Mouse (Mus musculus): ENCODE results near the gene Tmem192. TPM values are rescaled to one million over a fixed set of nuclear protein-coding genes. Genes with fewer than 3 reads are reported as not detected.

Gene Tmem192
- 46.4 TPM for total RNA-seq (2023)

DNA sequence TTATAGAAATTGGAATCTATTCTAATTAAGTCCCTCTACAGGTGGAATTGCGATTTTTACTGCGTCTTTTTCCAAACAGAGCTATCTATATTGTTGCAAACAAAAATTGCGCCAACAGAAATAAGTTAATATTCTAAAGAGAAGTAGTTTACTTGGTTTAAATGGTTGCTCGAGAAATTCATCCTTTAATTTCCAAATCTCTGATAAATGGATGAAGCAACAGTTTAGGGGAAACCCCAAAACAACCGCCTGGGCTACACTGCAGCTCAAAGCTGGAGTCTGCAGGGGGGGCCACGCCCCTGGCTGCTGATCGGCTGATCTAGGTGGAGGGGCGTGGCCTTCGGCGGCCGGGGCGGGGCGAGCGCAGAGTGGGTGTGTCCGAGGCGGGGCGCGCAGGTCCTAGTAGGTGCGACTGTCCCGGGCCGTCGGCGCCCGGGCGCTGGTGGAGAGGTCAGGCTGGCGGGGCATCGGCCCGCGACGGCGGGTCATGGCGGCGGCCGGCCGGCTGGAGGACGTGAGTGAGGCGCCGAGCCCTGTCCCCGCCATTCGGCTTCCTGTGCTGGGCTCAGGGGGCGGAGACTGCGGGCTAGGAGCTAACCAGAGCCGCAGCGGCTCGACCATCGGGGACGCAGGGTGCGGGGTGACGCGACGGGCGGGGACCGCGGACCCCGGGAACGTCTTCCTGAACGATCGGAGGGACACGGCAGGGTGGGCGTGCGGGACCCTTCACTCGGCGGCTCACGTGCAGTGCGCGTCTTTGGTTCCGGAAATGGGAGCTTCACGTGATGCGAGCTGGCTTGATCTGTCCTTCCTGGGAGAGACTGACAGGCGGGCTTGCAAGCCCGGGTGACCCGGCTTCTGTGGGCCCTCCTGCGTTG, at the start of gene Tmem192:
Tmem192 (plus strand) TSS at position 366 of the 878 bp plus-strand sequence.

DNA sequence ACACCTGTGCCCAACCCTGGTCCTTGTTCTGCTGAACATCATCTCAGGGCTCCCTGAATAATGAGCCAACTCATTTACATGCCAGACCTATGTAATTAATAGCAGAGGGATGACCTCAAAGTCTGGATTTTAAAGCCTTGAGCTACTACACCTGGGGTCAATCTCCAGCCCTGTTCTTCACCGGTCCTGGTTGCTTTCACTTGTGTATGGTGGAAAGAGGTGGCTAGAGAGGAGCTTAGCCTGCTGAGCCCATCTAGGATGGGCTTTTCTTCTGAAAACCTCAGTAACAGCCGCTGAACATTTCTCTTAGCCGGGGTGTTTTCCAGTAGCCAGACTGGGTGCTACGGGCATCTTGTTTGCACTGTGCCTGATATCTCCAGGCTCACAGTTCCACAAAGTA, 40.7 kb downstream of the Tmem192 start, which contains the start of gene Trim75:
Trim75 (minus strand) TSS at position 101 of the 400 bp plus-strand sequence.

DNA sequence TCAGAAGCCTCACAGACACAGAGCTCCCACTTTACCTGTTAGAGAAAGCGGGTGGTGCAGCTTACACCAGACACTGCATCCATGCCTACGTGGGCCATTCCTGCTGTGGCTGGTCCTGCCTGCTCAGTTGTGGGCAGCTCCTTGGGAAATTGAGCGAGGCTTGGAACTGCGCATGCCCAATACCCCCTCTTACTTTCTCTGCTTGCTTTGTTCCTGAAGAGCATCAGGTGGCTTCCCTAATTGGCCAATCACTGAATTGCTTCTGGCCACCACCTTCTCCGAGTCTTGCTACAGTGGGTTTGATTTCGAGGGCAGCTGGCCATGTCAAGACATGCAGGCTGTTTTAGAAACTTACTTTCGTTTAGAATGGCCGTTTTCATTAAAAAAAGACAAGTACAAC, 71.4 kb downstream of the Tmem192 start, which contains the start of the genes Trim61 and Trim60:
Trim61 (minus strand) TSS at position 101 of the 400 bp plus-strand sequence.
Trim60 (minus strand) TSS at position 162 of the 400 bp plus-strand sequence.

Other genes with a start within 250 kb of the Tmem192 start
- 33.1 TPM for gene Msmo1, start 213.4 kb upstream of the Tmem192 start, total RNA-seq (2023)
- gene Klhl2, start 97.2 kb upstream of the Tmem192 start, total RNA-seq (2023), result 33.4 TPM
- not detected for gene Trim75, start 40.6 kb downstream of the Tmem192 start, total RNA-seq (2023)
- not detected for gene Trim61, start 71.3 kb downstream of the Tmem192 start, total RNA-seq (2023)
- not detected for gene Trim60, start 71.4 kb downstream of the Tmem192 start, total RNA-seq (2023)
- gene Apela, start 90.2 kb downstream of the Tmem192 start, total RNA-seq (2023), result not detected
- not detected for gene Gm10663, start 127.8 kb downstream of the Tmem192 start, total RNA-seq (2023)
- gene BC030870, start 182.4 kb downstream of the Tmem192 start, total RNA-seq (2023), result not detected

Data from CD4-positive naive resting alpha-beta T cell, adult 76 days (primary cell).